Mouse (Mus musculus) heart, adult 11 months (tissue): ENCODE measurements around the gene Mid1.
A peak's percentile ranks its signal among the peaks of the same experiment; 100 is the strongest.

Source experiments
- DNase-seq: peaks from one replicate; pipeline ENCODE4 v3.0.0; 2022

Gene Mid1

GRCm38 (mm10) chrX:169826947-169827346, 141.9 kb downstream of the Mid1 start:
- no peak for DNase-seq

- no peak for DNase-seq
These were observed 142.7 kb downstream of the Mid1 start for GRCm38 (mm10) chrX:169827720-169828119.

GRCm38 (mm10) chrX:169828136-169828535, 143.1 kb downstream of the Mid1 start:
- no peak for DNase-seq

- no peak for DNase-seq
These were observed 145.1 kb downstream of the Mid1 start for GRCm38 (mm10) chrX:169830052-169830451.

- no peak for DNase-seq
These were observed 153.1 kb downstream of the Mid1 start for GRCm38 (mm10) chrX:169837947-169838649.

GRCm38 (mm10) chrX:169838650-169838971, 153.6 kb downstream of the Mid1 start:
- DNase-seq, result no peak

- DNase-seq, result no peak
These were observed 158.3 kb downstream of the Mid1 start for GRCm38 (mm10) chrX:169843267-169843666.

GRCm38 (mm10) chrX:169844150-169844772, 159.3 kb downstream of the Mid1 start:
- DNase-seq, result no peak

- DNase-seq, result no peak
These were observed 161.2 kb downstream of the Mid1 start for GRCm38 (mm10) chrX:169846187-169846586.

GRCm38 (mm10) chrX:169861194-169861720, 176.3 kb downstream of the Mid1 start:
- no peak for DNase-seq

- DNase-seq, result no peak
These were observed 177.4 kb downstream of the Mid1 start for GRCm38 (mm10) chrX:169862440-169862839.

- DNase-seq, result peak; percentile 97
These were observed 177.8 kb downstream of the Mid1 start for GRCm38 (mm10) chrX:169862848-169863247.

- DNase-seq, result no peak
These were observed 178.8 kb downstream of the Mid1 start for GRCm38 (mm10) chrX:169863841-169864240.

GRCm38 (mm10) chrX:169868223-169868622, 183.2 kb downstream of the Mid1 start:
- DNase-seq, result peak; percentile 89

GRCm38 (mm10) chrX:169874475-169874874, 189.5 kb downstream of the Mid1 start:
- DNase-seq, result no peak

- peak; percentile 99 for DNase-seq
These were observed 194.7 kb downstream of the Mid1 start for GRCm38 (mm10) chrX:169879481-169880362.

- peak; percentile 88 for DNase-seq
These were observed 195.3 kb downstream of the Mid1 start for GRCm38 (mm10) chrX:169880363-169880711.

- DNase-seq, result peak; percentile 91
These were observed 195.8 kb downstream of the Mid1 start for GRCm38 (mm10) chrX:169880826-169881225.

GRCm38 (mm10) chrX:169881253-169882219, 196.5 kb downstream of the Mid1 start:
- DNase-seq, result peak; percentile 91

- DNase-seq, result no peak
These were observed 197.2 kb downstream of the Mid1 start for GRCm38 (mm10) chrX:169882220-169882609.

- DNase-seq, result no peak
These were observed 198.7 kb downstream of the Mid1 start for GRCm38 (mm10) chrX:169883536-169884272.

- no peak for DNase-seq
These were observed 205.5 kb downstream of the Mid1 start for GRCm38 (mm10) chrX:169890541-169890940.
